Mouse (Mus musculus) hindbrain, embryonic 15.5 days (tissue): ENCODE results near the gene Nkd1. TPM values are rescaled to one million over a fixed set of nuclear protein-coding genes. Genes with fewer than 3 reads are reported as not detected.

Experiments used
- polyA plus RNA-seq: library from polyadenylated mRNA; unstranded; fragments of >200 nt; fragmentation: Nextera tagmentation; extraction: Ambion mirVana; gene quantifications from 2 replicates; pipeline ENCODE4 v1.2.1, GENCODE M21; 2015

The Nkd1 gene
- polyA plus RNA-seq, 1 experiment from 2014 or later = 67.4 TPM

Other genes starting within 250 kb of the Nkd1 start
- 5.2 TPM in 2 replicates for gene Adcy7, start 249.0 kb upstream of the Nkd1 start, polyA plus RNA-seq
- 61.9 and 62.7 TPM in 2 replicates for gene Brd7, start 159.2 kb upstream of the Nkd1 start, polyA plus RNA-seq
- gene Snx20, start 114.8 kb downstream of the Nkd1 start, polyA plus RNA-seq = 1.6 TPM in 2 replicates
- 0.10 TPM in 1 of 2 replicates, not detected in the other for gene Nod2, start 126.0 kb downstream of the Nkd1 start, polyA plus RNA-seq
- 12.3 and 16.7 TPM in 2 replicates for gene Cyld, start 175.7 kb downstream of the Nkd1 start, polyA plus RNA-seq